Mouse (Mus musculus) MEL (cell line): ENCODE data around the gene Clk2. TPM values are rescaled to one million over a fixed set of nuclear protein-coding genes. Genes with fewer than 3 reads are reported as not detected.

ENCODE experiments used
- DNase-seq: peaks from one replicate; pipeline ENCODE4 v3.0.0; 2011; ENCODE audit warnings: low read depth, low spot score
- H3K27ac ChIP-seq: 2 replicates; pipeline ENCODE4 v1.5.1; 2012; ENCODE audit warnings: low read depth, mild to moderate bottlenecking, control low read depth, low read length, moderate library complexity; ENCODE audit not compliant: control insufficient read depth
- H3K27me3 ChIP-seq, 2 experiments: fragments of 150-350 bp in 1 of 2; sonication (generic) in 1 of 2; 2 replicates each; pipeline ENCODE4 v1.6.1; 2012; ENCODE audit warnings: low read length in 2 of 2, mild to moderate bottlenecking in 2 of 2, improper control_type of control experiment in 1 of 2, moderate library complexity in 1 of 2; ENCODE audit not compliant: insufficient read depth in 2 of 2, control insufficient read depth in 1 of 2
- H3K36me3 ChIP-seq, 2 experiments: 2 replicates each; pipeline ENCODE4 v1.6.1; 2012 to 2014; ENCODE audit warnings: low read length in 2 of 2, improper control_type of control experiment in 1 of 2, inconsistent platforms in 1 of 2, mild to moderate bottlenecking in 1 of 2; ENCODE audit not compliant: insufficient read depth in 2 of 2, control insufficient read depth in 1 of 2
- H3K4me1 ChIP-seq, 2 experiments: fragments of 150-350 bp in 1 of 2; sonication (generic) in 1 of 2; 2 replicates each; pipeline ENCODE4 v1.6.1; 2012; ENCODE audit warnings: low read length in 2 of 2, improper control_type of control experiment in 1 of 2, mild to moderate bottlenecking in 1 of 2; ENCODE audit not compliant: insufficient read depth in 2 of 2, control insufficient read depth in 1 of 2
- H3K4me3 ChIP-seq, 2 experiments: fragments of 150-350 bp in 1 of 2; sonication (generic) in 1 of 2; 2 replicates each; pipeline ENCODE4 v1.5.1; 2012; ENCODE audit warnings: low read depth in 2 of 2, low read length in 2 of 2, mild to moderate bottlenecking in 2 of 2, moderate library complexity in 2 of 2, control low read depth in 1 of 2, improper control_type of control experiment in 1 of 2; ENCODE audit not compliant: control insufficient read depth in 1 of 2, insufficient read depth in 1 of 2
- H3K79me2 ChIP-seq: 2 replicates; pipeline ENCODE4 v1.6.1; 2012; ENCODE audit warnings: mild to moderate bottlenecking, low read length, moderate library complexity; ENCODE audit not compliant: control insufficient read depth, poor library complexity, insufficient read depth
- H3K9ac ChIP-seq: 2 replicates; pipeline ENCODE4 v1.6.1; 2012; ENCODE audit warnings: low read depth, mild to moderate bottlenecking, control low read depth, low read length, moderate library complexity; ENCODE audit not compliant: control insufficient read depth, poor library complexity, severe bottlenecking
- H3K9me3 ChIP-seq: fragments of 150-350 bp; sonication (generic); replicated peaks from 2 replicates; pipeline ENCODE4 v1.6.1; 2012; ENCODE audit warnings: mild to moderate bottlenecking, low read length, improper control_type of control experiment, moderate library complexity; ENCODE audit not compliant: insufficient read depth
- BHLHE40 ChIP-seq: IDR thresholded peaks from 2 replicates; pipeline ENCODE4 v1.6.1; 2012; ENCODE audit warnings: low read depth, mild to moderate bottlenecking, inconsistent platforms, low read length, improper control_type of control experiment, borderline replicate concordance
- CHD2 ChIP-seq: IDR thresholded peaks from 2 replicates; pipeline ENCODE4 v1.6.1; 2011; ENCODE audit warnings: low read length, improper control_type of control experiment
- CTCF ChIP-seq, 3 experiments: IDR thresholded peaks in 2 of 3; conservative IDR thresholded peaks in 1 of 3; 2 replicates each; pipeline ENCODE4 v1.5.1; 2011 to 2012; ENCODE audit warnings: low read length in 3 of 3, low read depth in 2 of 3, mild to moderate bottlenecking in 2 of 3, improper control_type of control experiment in 1 of 3, inconsistent platforms in 1 of 3, mixed read lengths in 1 of 3, moderate library complexity in 1 of 3; ENCODE audit not compliant: control insufficient read depth in 1 of 3, insufficient read depth in 1 of 3, poor library complexity in 1 of 3, severe bottlenecking in 1 of 3
- ELF1 ChIP-seq: IDR thresholded peaks from 2 replicates; pipeline ENCODE4 v1.6.1; 2014; ENCODE audit warnings: low read depth, mild to moderate bottlenecking, inconsistent platforms, low read length, improper control_type of control experiment, moderate library complexity
- EP300 ChIP-seq, 2 experiments: IDR thresholded peaks; 2 replicates each; pipeline ENCODE4 v1.6.1; 2011; ENCODE audit warnings: improper control_type of control experiment in 2 of 2, low read length in 2 of 2, low read depth in 1 of 2, mild to moderate bottlenecking in 1 of 2
- GABPA ChIP-seq: IDR thresholded peaks from 2 replicates; pipeline ENCODE4 v1.6.1; 2012; ENCODE audit warnings: low read depth, mild to moderate bottlenecking, inconsistent platforms, low read length, improper control_type of control experiment, moderate library complexity
- HCFC1 ChIP-seq: IDR thresholded peaks from 2 replicates; pipeline ENCODE4 v1.6.1; 2012; ENCODE audit warnings: low read depth, mild to moderate bottlenecking, inconsistent platforms, low read length, improper control_type of control experiment, moderate library complexity
- JUND ChIP-seq: IDR thresholded peaks from 2 replicates; pipeline ENCODE4 v1.6.1; 2011; ENCODE audit warnings: low read depth, mild to moderate bottlenecking, improper control_type of control experiment, low read length
- KAT2A ChIP-seq: conservative IDR thresholded peaks from 2 replicates; pipeline ENCODE4 v1.6.1; 2012; ENCODE audit warnings: low read depth, low read length, improper control_type of control experiment, inconsistent platforms
- MAFK ChIP-seq: IDR thresholded peaks from 2 replicates; pipeline ENCODE4 v1.6.1; 2011; ENCODE audit warnings: low read depth, mild to moderate bottlenecking, low read length, improper control_type of control experiment, borderline replicate concordance
- MAX ChIP-seq: IDR thresholded peaks from 2 replicates; pipeline ENCODE4 v1.6.1; 2011; ENCODE audit warnings: low read length, improper control_type of control experiment
- MAZ ChIP-seq: IDR thresholded peaks from 2 replicates; pipeline ENCODE4 v1.6.1; 2012; ENCODE audit warnings: low read depth, mild to moderate bottlenecking, inconsistent platforms, low read length, improper control_type of control experiment
- MEF2A ChIP-seq: IDR thresholded peaks from 2 replicates; pipeline ENCODE4 v1.6.1; 2014; ENCODE audit warnings: low read depth, mild to moderate bottlenecking, inconsistent platforms, low read length, improper control_type of control experiment; ENCODE audit not compliant: poor library complexity, insufficient replicate concordance, severe bottlenecking; ENCODE audit errors: extremely low read depth
- MXI1 ChIP-seq: IDR thresholded peaks from 2 replicates; pipeline ENCODE4 v1.6.1; 2011; ENCODE audit warnings: mild to moderate bottlenecking, low read depth, low read length, improper control_type of control experiment
- MYC ChIP-seq: IDR thresholded peaks from 2 replicates; pipeline ENCODE4 v1.6.1; 2011; ENCODE audit warnings: low read depth, mild to moderate bottlenecking, low read length, improper control_type of control experiment, moderate library complexity
- NELFE ChIP-seq: IDR thresholded peaks from 2 replicates; pipeline ENCODE4 v1.6.1; 2011; ENCODE audit warnings: low read depth, low read length, improper control_type of control experiment
- RAD21 ChIP-seq: IDR thresholded peaks from 2 replicates; pipeline ENCODE4 v1.6.1; 2011; ENCODE audit warnings: mild to moderate bottlenecking, low read depth, low read length, improper control_type of control experiment
- SIN3A ChIP-seq: IDR thresholded peaks from 2 replicates; pipeline ENCODE4 v1.6.1; 2012; ENCODE audit warnings: low read length, improper control_type of control experiment, inconsistent platforms
- TBP ChIP-seq: IDR thresholded peaks from 2 replicates; pipeline ENCODE4 v1.8.0; 2011; ENCODE audit warnings: low read depth, low read length, improper control_type of control experiment
- UBTF ChIP-seq: IDR thresholded peaks from 2 replicates; pipeline ENCODE4 v1.6.1; 2012; ENCODE audit warnings: low read depth, mild to moderate bottlenecking, inconsistent platforms, low read length, improper control_type of control experiment, moderate library complexity, borderline replicate concordance; ENCODE audit not compliant: insufficient read depth
- USF1 ChIP-seq: IDR thresholded peaks from 2 replicates; pipeline ENCODE4 v1.6.1; 2014; ENCODE audit warnings: low read depth, mild to moderate bottlenecking, inconsistent platforms, low read length, improper control_type of control experiment, moderate library complexity
- USF2 ChIP-seq, 2 experiments: IDR thresholded peaks; 2 replicates each; pipeline ENCODE4 v1.6.1; 2011 to 2012; ENCODE audit warnings: improper control_type of control experiment in 2 of 2, low read length in 2 of 2, borderline replicate concordance in 1 of 2, inconsistent platforms in 1 of 2, low read depth in 1 of 2, mild to moderate bottlenecking in 1 of 2; ENCODE audit not compliant: insufficient read depth in 1 of 2
- ZC3H11A ChIP-seq: IDR thresholded peaks from 2 replicates; pipeline ENCODE4 v1.6.1; 2012; ENCODE audit warnings: low read depth, mild to moderate bottlenecking, inconsistent platforms, low read length, improper control_type of control experiment
- ZKSCAN1 ChIP-seq: IDR thresholded peaks from 2 replicates; pipeline ENCODE4 v1.6.1; 2012; ENCODE audit warnings: low read depth, mild to moderate bottlenecking, inconsistent platforms, low read length, improper control_type of control experiment, moderate library complexity
- polyA plus RNA-seq, 2 experiments: library from polyadenylated mRNA; stranded (reverse) in 1 of 2; unstranded in 1 of 2; fragments of >175 nt in 1 of 2; fragments of >200 nt in 1 of 2; gene quantifications; 2 replicates each; pipeline versions ENCODE4 v1.2.1 to v1.2.4; 2012; ENCODE audit warnings: low replicate concordance in 2 of 2, low read depth in 1 of 2; ENCODE audit not compliant: insufficient read length in 2 of 2, insufficient read depth in 1 of 2, missing spikeins in 1 of 2
- total RNA-seq: library from RNA; depleted of rRNA; stranded (reverse); fragments of 300-350 nt; gene quantifications from 2 replicates; pipeline ENCODE4 v1.2.3, GENCODE M21; 2012

The Clk2 gene
- total and polyA plus RNA-seq, 3 experiments: 28.2 to 138 (median 83.6) TPM

- H3K36me3 ChIP-seq: peaks cover 0 to 2% of the 10 kb centered on the region in 2 experiments; a peak in 1 of 4 replicates
- no peak overlapping the region for H3K27ac ChIP-seq
- DNase-seq: no peak
- peaks cover 2 to 8% of the 10 kb centered on the region in 2 experiments; a peak in 3 of 4 replicates for H3K4me1 ChIP-seq
- no peak for TF ChIP-seq UBTF
- no peak for TF ChIP-seq RAD21
- no peak for TF ChIP-seq NELFE
- no peak for TF ChIP-seq EP300 (IDR thresholded peaks at IDR 0.05; ENCODE audit: low read depth in 1 of 2, low read length in 2 of 2)
- TF ChIP-seq ZKSCAN1: no peak
- no peak for TF ChIP-seq MAFK
- TF ChIP-seq BHLHE40: no peak
- TF ChIP-seq USF1: no peak
- no peak for TF ChIP-seq ELF1
- no peak for TF ChIP-seq ZC3H11A
- no peak for TF ChIP-seq GABPA
- TF ChIP-seq CHD2: no peak
- no peak for TF ChIP-seq HCFC1
- no peak for TF ChIP-seq KAT2A
- TF ChIP-seq MEF2A: no peak
- no peak for TF ChIP-seq TBP
- TF ChIP-seq CTCF (IDR thresholded peaks at IDR 0.05 in 2 of 3, conservative IDR thresholded peaks at IDR 0.05 in 1 of 3; ENCODE audit: control insufficient read depth in 1 of 3, insufficient read depth in 1 of 3, low read depth in 2 of 3, low read length in 3 of 3, poor library complexity in 1 of 3, severe bottlenecking in 1 of 3): no peak
- no peak for TF ChIP-seq USF2 (IDR thresholded peaks at IDR 0.05; ENCODE audit: borderline replicate concordance in 1 of 2, insufficient read depth in 1 of 2, low read depth in 1 of 2, low read length in 2 of 2)
- no peaks in the 10 kb centered on the region for H3K79me2 ChIP-seq
- H3K4me3 ChIP-seq: no peak overlapping the region
- no peaks in the 10 kb centered on the region for H3K27me3 ChIP-seq
- H3K9ac ChIP-seq: no peak overlapping the region
- no peaks in the 10 kb centered on the region for H3K9me3 ChIP-seq
Observed at GRCm38 (mm10) chr3:89224796-89225195, 60.2 kb downstream of the Clk2 start.

- Histone ChIP-seq H3K79me2 (no peaks in the 10 kb centered on the region), H3K27me3 (no peaks in the 10 kb centered on the region), H3K9ac (no peak overlapping the region), H3K4me3 (no peak overlapping the region), H3K36me3 (peaks cover 0 to 2% of the 10 kb centered on the region in 2 experiments; a peak in 1 of 4 replicates), H3K27ac (no peak overlapping the region), H3K9me3 (no peaks in the 10 kb centered on the region), H3K4me1 (peaks cover 2 to 8% of the 10 kb centered on the region in 2 experiments; a peak in 3 of 4 replicates)
- DNase-seq: no peak
- TF ChIP-seq ZC3H11A (no peak), USF2 (IDR thresholded peaks at IDR 0.05; ENCODE audit: borderline replicate concordance in 1 of 2, insufficient read depth in 1 of 2, low read depth in 1 of 2, low read length in 2 of 2) (no peak), MXI1 (no peak), JUND (no peak), MAFK (no peak), RAD21 (no peak), GABPA (no peak), MAX (no peak), MAZ (no peak), UBTF (no peak), HCFC1 (no peak), USF1 (no peak), SIN3A (no peak), MYC (no peak), EP300 (IDR thresholded peaks at IDR 0.05; ENCODE audit: low read depth in 1 of 2, low read length in 2 of 2) (no peak)
Observed at GRCm38 (mm10) chr3:89225321-89225815, 60.8 kb downstream of the Clk2 start.
